Mouse (Mus musculus) limb, embryonic 14.5 days (tissue): ENCODE measurements around the gene Ube4b. TPM values are rescaled to one million over a fixed set of nuclear protein-coding genes. Genes with fewer than 3 reads are reported as not detected.
A peak's percentile ranks its signal among the peaks of the same experiment; 100 is the strongest.

Source experiments
- ATAC-seq: fragments of 200-750 bp; cut with Nextera tagmentation; 2 replicates; pipeline ENCODE4 v1.8.0; 2017; ENCODE audit warnings: low read depth, moderate number of reproducible peaks, moderate TSS enrichment; ENCODE audit not compliant: low FRiP score
- DNase-seq: peaks from one replicate; pipeline ENCODE4 v3.0.0-alpha.2; 2015; ENCODE audit warnings: low spot score
- H3K27ac ChIP-seq: fragments of 300-500 bp; sonication (generic); replicated peaks from 2 replicates; pipeline ENCODE4 v1.5.1; 2014; ENCODE audit warnings: low read depth, mild to moderate bottlenecking, low read length, moderate library complexity, mixed read lengths
- H3K27me3 ChIP-seq: fragments of 300-500 bp; sonication (generic); 2 replicates; pipeline ENCODE4 v1.6.1; 2014; ENCODE audit warnings: low read length, mixed read lengths; ENCODE audit not compliant: control insufficient read depth, insufficient read depth
- H3K36me3 ChIP-seq: fragments of 300-500 bp; sonication (generic); 2 replicates; pipeline ENCODE4 v1.6.1; 2014; ENCODE audit warnings: mild to moderate bottlenecking, low read length, moderate library complexity, mixed read lengths; ENCODE audit not compliant: control insufficient read depth, insufficient read depth
- H3K4me1 ChIP-seq: fragments of 300-500 bp; sonication (generic); 2 replicates; pipeline ENCODE4 v1.6.1; 2014; ENCODE audit warnings: antibody characterized with exemption, low read length, mixed read lengths; ENCODE audit not compliant: control insufficient read depth, insufficient read depth
- H3K4me2 ChIP-seq: fragments of 300-500 bp; sonication (generic); replicated peaks from 2 replicates; pipeline ENCODE4 v1.6.1; 2014; ENCODE audit warnings: low read depth, mild to moderate bottlenecking, low read length, moderate library complexity; ENCODE audit not compliant: severe bottlenecking
- H3K4me3 ChIP-seq: fragments of 300-500 bp; sonication (generic); replicated peaks from 2 replicates; pipeline ENCODE4 v1.5.1; 2014; ENCODE audit warnings: low read length
- H3K9ac ChIP-seq: fragments of 300-500 bp; sonication (generic); 2 replicates; pipeline ENCODE4 v1.6.1; 2014; ENCODE audit warnings: mild to moderate bottlenecking, low read depth, low read length, moderate library complexity; ENCODE audit not compliant: severe bottlenecking
- H3K9me3 ChIP-seq: fragments of 300-500 bp; sonication (generic); 2 replicates; pipeline ENCODE4 v1.6.1; 2016; ENCODE audit warnings: low read length; ENCODE audit not compliant: control insufficient read depth
- POLR2A ChIP-seq: fragments of 200-500 bp; IDR thresholded peaks from 2 replicates; pipeline ENCODE4 v1.8.0; 2012; ENCODE audit warnings: inconsistent platforms, mild to moderate bottlenecking, moderate library complexity, borderline replicate concordance; ENCODE audit not compliant: insufficient read depth, insufficient read length; ENCODE audit errors: extremely low read depth
- WGBS: fragments of 180-500 bp; shearing (Covaris S2); extraction: QIAGEN DNeasy Blood & Tissue Kit; methylation state at CpG from one replicate; pipeline ENCODE4 v1.1.7; 2014; 5-methylcytosine and 5-hydroxymethylcytosine counted together
- polyA plus RNA-seq, 2 experiments: library from polyadenylated mRNA; depleted of rRNA in 1 of 2; stranded (reverse) in 1 of 2; unstranded in 1 of 2; fragments of >200 nt; fragmentation: Nextera tagmentation in 1 of 2; extraction: Ambion mirVana in 1 of 2; gene quantifications; 2 replicates each; pipeline versions ENCODE4 v1.2.1 to v1.2.3; 2012 to 2014

Gene Ube4b
- polyA plus RNA-seq, 2 experiments = 39.8 to 82.1 TPM

DNA sequence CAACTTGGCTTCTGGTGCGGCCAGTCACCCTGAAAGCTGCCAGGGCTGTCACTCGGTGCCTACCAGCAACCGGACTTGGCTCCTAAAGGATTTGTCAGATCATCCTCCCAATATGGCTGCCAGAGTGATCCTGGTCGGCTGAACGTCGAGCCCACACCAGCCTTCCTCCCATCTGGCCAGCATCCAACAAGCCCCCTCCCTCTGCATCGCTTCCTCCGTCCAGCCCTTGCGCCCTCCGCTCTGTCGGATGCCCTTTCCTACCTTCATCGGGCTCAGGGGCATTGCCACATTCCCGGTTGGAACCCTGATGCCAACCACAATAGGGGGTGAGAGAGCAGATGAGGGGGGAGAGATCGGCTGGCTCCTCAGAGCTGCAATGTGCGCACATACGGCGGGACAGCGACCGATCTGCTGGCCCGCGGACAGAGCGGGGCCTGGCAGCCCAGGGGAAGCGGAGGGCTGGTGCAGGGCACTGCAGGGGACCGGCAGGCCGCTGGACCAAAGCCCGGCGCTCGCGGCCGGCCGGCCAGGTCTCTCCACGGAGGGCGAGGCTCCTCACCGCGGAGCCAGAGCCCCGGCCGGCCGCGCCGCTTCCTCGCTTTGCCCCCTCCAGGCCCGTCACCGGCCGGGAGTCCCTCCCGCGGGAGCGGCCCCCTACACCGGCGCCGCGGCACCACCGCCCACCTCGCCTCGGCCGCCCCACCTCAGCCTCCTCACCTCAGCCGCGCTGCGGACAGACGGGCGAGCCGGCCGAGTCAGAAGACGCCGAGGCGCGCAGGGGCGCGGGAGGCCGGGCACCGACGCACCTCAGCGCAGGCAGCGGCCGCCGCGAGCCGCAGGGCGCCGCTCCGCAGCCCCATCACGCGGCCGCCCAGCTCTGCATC lies 119.6 kb downstream of the Ube4b start:
- Histone ChIP-seq H3K36me3 (no peaks in the 10 kb centered on the region), H3K9me3 (no peaks in the 10 kb centered on the region), H3K9ac (peak overlapping the region; percentile 94), H3K4me1 (peaks cover 21% of the 10 kb centered on the region), H3K4me3 (peak overlapping the region; percentile 97), H3K27ac (peak overlapping the region; percentile 90), H3K27me3 (no peaks in the 10 kb centered on the region), H3K4me2 (peak overlapping the region; percentile 66)
- no peak for TF ChIP-seq POLR2A
- 2% methylated on average over 45 of the region's 83 CpGs for WGBS
- ATAC-seq (peak; percentile 3; the same call in 1 of the 2 replicates), DNase-seq (peak; percentile 43)

- Histone ChIP-seq H3K4me3 (peak overlapping the region; percentile 97), H3K9me3 (no peaks in the 10 kb centered on the region), H3K27me3 (no peaks in the 10 kb centered on the region), H3K4me1 (peaks cover 21% of the 10 kb centered on the region), H3K9ac (peak overlapping the region; percentile 94), H3K36me3 (no peaks in the 10 kb centered on the region), H3K27ac (peak overlapping the region; percentile 90), H3K4me2 (peak overlapping the region; percentile 66)
- 47% methylated on average over 14 of the region's 14 CpGs for WGBS
- no peak for ATAC-seq
- no peak for DNase-seq
- TF ChIP-seq POLR2A = no peak
Measured at GRCm38 (mm10) chr4:149305761-149306711, 120.5 kb downstream of the Ube4b start.

DNA sequence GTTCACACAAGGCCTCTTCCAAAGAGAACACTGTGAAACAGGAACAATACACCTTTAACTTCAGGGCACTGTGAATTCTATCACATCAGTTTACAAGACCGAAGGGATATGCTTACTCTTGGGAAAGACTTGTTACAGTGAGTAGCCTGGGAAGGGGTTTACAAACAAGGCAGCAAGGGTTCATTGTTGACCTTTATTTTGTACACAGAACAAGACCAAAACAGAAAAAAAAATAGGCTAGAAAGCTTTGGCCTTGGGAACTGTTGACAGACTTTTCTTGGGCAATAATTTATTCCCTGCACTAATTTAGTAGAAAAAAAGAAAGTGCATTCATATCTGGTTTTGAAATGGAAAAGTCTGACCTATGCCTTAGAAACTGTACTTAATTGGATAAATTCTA lies 122.1 kb downstream of the Ube4b start:
- H3K4me1 ChIP-seq = peaks cover 21% of the 10 kb centered on the region
- H3K4me3 ChIP-seq = no peak overlapping the region
- no peak for DNase-seq
- 62% methylated on average over 1 of the region's 1 CpGs for WGBS
- ATAC-seq = no peak
- no peaks in the 10 kb centered on the region for H3K36me3 ChIP-seq
- no peaks in the 10 kb centered on the region for H3K9me3 ChIP-seq
- no peak overlapping the region for H3K27ac ChIP-seq
- no peaks in the 10 kb centered on the region for H3K27me3 ChIP-seq
- H3K9ac ChIP-seq = no peak overlapping the region
- no peak for TF ChIP-seq POLR2A
- no peak overlapping the region for H3K4me2 ChIP-seq

- Histone ChIP-seq H3K4me2 (no peak overlapping the region), H3K9ac (no peak overlapping the region), H3K27ac (no peak overlapping the region), H3K36me3 (no peaks in the 10 kb centered on the region), H3K4me1 (peaks cover 21% of the 10 kb centered on the region), H3K27me3 (no peaks in the 10 kb centered on the region), H3K4me3 (no peak overlapping the region), H3K9me3 (no peaks in the 10 kb centered on the region)
- no peak for DNase-seq
- no peak for TF ChIP-seq POLR2A
- whole genome bisulfite sequencing = 72% methylated on average over 5 of the region's 5 CpGs
- no peak for ATAC-seq
Measured at GRCm38 (mm10) chr4:149303502-149303901, 123.0 kb downstream of the Ube4b start.

- peaks cover 18% of the 10 kb centered on the region for H3K4me1 ChIP-seq
- no peak for TF ChIP-seq POLR2A
- H3K27ac ChIP-seq = no peak overlapping the region
- no peaks in the 10 kb centered on the region for H3K36me3 ChIP-seq
- H3K27me3 ChIP-seq = no peaks in the 10 kb centered on the region
- H3K9ac ChIP-seq = no peak overlapping the region
- no peak overlapping the region for H3K4me2 ChIP-seq
- no peaks in the 10 kb centered on the region for H3K9me3 ChIP-seq
- ATAC-seq = no peak
- no peak overlapping the region for H3K4me3 ChIP-seq
- DNase-seq = no peak
- 72% methylated on average over 5 of the region's 5 CpGs for WGBS
Measured at GRCm38 (mm10) chr4:149302751-149303150, 123.8 kb downstream of the Ube4b start.
